Mouse (Mus musculus): ENCODE measurements around the gene Alpk1.
"Not testable (repeated sequence)": the region's sequence is repeated elsewhere in the genome, so short reads cannot be mapped to it uniquely, and the experiment has no call there.

The Alpk1 gene

GRCm38 (mm10) chr3:127790234-127791055 lies 10.1 kb upstream of the Alpk1 start:
- DNase-seq: peak; percentile 22

GRCm38 (mm10) chr3:127789500-127790191 lies 9.3 kb upstream of the Alpk1 start, which contains the start of gene Tifa:
TSS of gene Tifa (plus strand) at chr3:127789805.
- DNase-seq: peak; percentile 29

- DNase-seq: no peak
Measured at GRCm38 (mm10) chr3:127788919-127789318, 8.6 kb upstream of the Alpk1 start.

DNA sequence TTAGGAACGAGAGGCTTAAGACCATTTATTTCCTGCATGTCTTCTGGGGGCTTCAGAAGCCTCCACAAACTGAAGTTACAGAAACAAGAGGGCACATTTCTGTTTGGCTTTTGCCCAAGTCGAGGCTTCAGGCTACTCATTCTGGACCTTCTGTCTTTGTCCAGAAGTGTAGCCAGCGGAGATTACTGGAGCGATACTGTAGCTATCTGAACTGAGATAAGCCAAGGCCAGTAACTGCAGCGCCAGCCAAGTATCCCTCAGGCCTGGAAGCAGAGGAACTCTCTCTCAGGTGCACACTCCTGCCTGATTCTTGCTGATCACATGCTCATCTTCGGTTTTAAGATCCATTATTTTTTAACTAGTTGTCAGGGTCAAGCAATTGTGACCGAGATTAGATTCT lies 7.7 kb upstream of the Alpk1 start:
- no peak for DNase-seq

GRCm38 (mm10) chr3:127787032-127787431 lies 6.7 kb upstream of the Alpk1 start:
- DNase-seq: no peak

DNA sequence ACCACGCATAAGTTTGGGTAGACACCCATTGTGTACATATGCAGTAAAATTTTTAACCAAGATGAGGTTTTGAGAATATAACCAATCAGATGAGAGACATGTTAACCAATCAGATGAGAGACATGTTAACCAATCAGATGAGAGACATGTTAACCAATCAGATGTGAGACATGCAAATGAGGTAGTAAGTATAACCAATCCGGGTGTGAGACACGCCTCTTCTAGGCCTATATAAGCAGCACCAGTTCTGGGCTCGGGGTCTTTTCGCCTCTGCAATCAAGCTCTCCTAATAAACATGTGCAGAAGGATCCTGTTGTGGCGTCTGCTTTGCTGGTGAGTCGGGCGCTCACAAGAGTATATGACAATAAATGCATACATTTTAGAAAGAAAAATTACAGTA lies 3.4 kb upstream of the Alpk1 start:
- DNase-seq: not testable (repeated sequence)

- DNase-seq: no peak
Measured at GRCm38 (mm10) chr3:127782921-127783320, 2.6 kb upstream of the Alpk1 start.

- DNase-seq: no peak
Measured at GRCm38 (mm10) chr3:127780921-127781320, 594 bp upstream of the Alpk1 start.

DNA sequence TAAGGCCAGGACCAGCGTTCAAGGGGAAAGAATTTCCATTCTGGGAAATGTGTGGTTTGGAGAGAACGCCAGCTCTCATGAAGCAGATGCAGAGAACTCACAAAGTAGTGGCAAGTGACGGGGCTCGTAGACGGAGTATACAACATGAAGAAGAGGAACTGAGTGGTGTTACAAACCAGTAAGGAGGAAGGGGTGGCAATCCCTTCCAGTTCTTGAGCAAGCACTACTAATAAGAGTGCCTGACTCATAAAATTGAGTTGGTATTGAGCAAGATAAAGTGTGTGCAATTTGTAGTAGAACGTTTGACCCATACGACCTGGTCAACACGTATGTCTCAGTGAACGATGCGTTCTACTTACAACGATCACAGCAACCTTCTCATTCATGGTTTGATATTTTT lies 11.2 kb downstream of the Alpk1 start:
- no peak for DNase-seq

- DNase-seq: no peak
Measured at GRCm38 (mm10) chr3:127765971-127766370, 14.4 kb downstream of the Alpk1 start.

GRCm38 (mm10) chr3:127764541-127764940 lies 15.8 kb downstream of the Alpk1 start:
- no peak for DNase-seq

- DNase-seq: peak; percentile 79
Measured at GRCm38 (mm10) chr3:127763076-127763612, 17.2 kb downstream of the Alpk1 start.

DNA sequence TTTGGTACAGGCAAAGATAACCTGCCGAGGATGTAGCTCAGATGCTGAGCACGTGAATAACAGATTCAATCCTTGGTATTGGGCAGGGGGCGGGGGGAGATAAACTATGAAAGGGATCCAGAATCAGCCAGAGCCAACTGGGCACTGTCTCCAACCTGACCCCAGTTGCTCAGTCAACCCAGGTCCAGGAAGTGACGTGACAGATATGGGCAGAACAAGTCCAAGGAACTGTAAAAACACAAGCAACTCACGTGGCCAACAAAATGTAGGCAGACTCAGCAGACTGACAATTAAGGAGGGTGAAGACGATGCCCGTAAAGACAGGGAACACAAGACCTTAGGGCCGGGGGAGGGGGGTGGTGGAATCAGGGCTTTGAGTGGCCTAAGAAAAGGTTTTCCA lies 17.9 kb downstream of the Alpk1 start:
- DNase-seq: no peak

DNA sequence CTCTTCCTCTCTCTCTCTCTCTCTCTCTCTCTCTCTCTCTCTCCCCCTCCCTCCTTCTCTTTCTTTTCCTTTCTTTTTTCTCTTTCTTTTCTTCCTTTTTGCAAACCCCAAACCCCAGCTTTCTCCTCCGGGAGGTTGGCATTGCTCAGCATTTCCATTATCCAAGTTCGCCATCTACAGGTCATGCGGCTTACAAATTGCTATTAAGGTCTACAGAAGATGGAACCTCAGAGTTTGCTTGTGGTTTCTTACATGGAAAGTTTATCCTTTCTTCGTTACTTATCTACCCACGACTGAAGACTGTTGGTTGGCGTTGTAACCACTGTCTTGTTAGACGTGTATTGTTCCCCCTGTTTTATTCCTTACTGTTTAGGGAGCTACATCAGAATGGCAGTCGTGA lies 21.1 kb downstream of the Alpk1 start:
- peak; percentile 47 for DNase-seq

- no peak for DNase-seq
Measured at GRCm38 (mm10) chr3:127758806-127759205, 21.5 kb downstream of the Alpk1 start.

DNA sequence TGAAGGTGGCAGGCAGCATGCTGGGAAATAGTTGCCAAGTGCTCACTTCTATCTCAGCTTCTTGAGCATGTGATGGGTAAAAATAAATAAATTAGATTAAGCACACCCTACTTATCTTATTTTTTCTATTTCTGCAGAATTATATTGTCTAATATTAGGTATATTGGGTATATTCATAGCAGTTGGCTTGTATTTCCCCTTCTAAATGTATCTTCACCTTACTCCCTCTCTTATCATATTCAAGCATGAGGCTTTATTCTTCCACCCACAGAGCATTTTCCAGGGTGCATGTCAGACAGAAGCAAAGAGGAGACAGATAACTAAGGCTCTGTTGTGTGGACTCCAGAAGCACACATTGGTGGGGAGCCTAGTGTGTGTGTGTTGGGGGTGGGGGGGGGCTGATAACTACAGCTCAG lies 22.4 kb downstream of the Alpk1 start:
- no peak for DNase-seq

DNA sequence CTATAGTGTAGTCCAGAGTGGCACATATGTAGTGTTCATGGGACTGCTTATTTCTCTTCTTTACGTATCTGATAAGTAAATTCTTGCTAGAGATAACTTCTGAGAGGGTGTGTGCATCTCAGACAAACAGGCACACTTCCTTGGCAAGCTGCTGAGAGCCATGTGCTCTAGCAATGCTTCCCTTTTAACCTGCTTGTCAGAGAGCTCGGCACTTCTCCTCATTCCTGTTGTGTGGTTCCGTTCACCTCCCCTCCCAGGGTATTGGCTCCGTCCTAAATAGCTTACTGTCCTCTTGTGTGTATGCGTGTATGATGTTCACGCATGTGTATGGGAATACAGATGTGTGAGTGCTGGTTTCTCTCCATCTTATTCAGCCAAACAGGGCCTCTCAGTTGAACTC lies 23.9 kb downstream of the Alpk1 start:
- no peak for DNase-seq

DNA sequence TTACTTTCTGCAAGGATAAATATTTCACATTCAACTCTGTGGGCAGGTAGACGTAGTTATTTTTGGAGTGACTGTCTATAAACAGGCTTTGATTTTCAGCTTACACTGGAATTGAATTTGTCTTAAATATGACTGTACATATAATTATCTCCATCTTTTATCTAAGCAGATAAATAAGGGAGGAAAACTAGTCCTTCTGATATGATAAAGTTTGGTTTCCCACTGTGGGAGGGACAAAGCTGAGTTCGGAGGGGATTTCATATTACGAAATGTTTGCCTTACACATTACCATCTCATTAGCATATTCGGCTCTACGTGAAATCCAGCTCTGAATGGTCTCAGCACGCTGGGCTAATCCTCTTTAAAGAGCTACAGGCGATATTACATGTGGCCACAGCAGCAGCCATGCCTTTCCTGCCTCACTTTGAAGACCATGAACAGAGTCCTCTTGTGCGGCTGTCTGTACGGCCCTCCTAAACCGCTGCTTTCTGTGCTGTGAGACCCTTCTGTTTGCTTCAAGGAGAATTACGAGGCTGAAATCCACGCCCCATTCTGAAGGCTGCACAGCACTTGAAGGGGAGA lies 30.3 kb downstream of the Alpk1 start:
- DNase-seq: no peak

- no peak for DNase-seq
Measured at GRCm38 (mm10) chr3:127749266-127749665, 31.1 kb downstream of the Alpk1 start.

GRCm38 (mm10) chr3:127748644-127749043 lies 31.7 kb downstream of the Alpk1 start:
- no peak for DNase-seq

DNA sequence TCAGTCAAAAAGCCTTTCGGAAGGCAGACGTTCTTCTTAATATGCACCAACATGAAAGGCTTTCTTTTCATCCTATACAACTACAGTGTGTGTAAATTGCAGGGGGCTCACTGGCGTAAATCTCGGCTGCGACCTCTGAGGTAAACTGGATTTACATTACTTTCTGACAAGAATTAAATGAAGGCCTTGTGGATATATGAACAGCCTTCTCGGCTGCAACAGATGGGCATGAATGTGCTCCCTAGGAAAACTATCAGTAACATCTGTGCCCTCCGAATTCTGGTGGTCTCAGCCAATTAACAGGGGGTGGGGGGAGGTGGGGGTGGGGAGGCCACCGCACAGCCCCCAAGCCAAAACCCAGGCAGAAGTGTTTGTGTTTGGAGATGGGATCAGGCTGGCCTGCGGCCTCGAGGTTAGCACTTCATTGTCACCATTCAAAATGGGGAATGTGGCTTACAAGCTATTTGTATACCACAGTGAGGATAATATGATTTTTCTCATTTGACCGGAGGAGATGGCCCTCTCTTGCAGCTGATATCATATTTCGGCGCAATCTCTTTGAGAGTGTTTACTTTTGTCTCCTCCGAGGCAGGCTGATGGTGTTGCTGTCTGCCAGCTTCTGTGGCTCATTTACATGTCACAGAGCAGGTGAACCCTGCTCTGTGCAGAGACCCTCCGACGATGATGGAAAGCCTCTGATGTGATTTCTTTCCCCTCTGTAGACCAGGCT lies 34.3 kb downstream of the Alpk1 start:
- DNase-seq: no peak

- no peak for DNase-seq
Measured at GRCm38 (mm10) chr3:127745504-127745903, 34.8 kb downstream of the Alpk1 start.

All from right cerebral cortex, postnatal 14 days (tissue).